Mouse (Mus musculus) testis, adult 2 months (tissue): ENCODE results near the gene Astl.

ENCODE experiments used
- CTCF ChIP-seq: fragments of 200-500 bp; IDR thresholded peaks from 2 replicates; pipeline ENCODE4 v1.5.1; 2012; ENCODE audit warnings: low read depth, mild to moderate bottlenecking, inconsistent platforms, low read length, moderate library complexity; ENCODE audit not compliant: control insufficient read depth, insufficient read depth, insufficient replicate concordance
- POLR2A ChIP-seq: fragments of 200-500 bp; IDR thresholded peaks from 2 replicates; pipeline ENCODE4 v1.6.1; 2012; ENCODE audit warnings: low read depth, mild to moderate bottlenecking, inconsistent platforms, low read length, moderate library complexity; ENCODE audit not compliant: control insufficient read depth

- no peak for TF ChIP-seq CTCF
- no peak for TF ChIP-seq POLR2A
Observed at GRCm38 (mm10) chr2:127376423-127377051, 38.1 kb downstream of the Astl start.
